Mouse (Mus musculus): ENCODE data around the gene Slc22a8. TPM values are rescaled to one million over a fixed set of nuclear protein-coding genes. Genes with fewer than 3 reads are reported as not detected.

The Slc22a8 gene
- polyA plus RNA-seq, 1 experiment from 2014 or later, result 0.27 TPM

GRCm38 (mm10) chr19:8567104-8567880 is 23.8 kb upstream of the Slc22a8 start:
- H3K36me3 ChIP-seq (replicated peaks; ENCODE audit: insufficient read depth, low read length), result no peaks in the 10 kb centered on the region
- peak; percentile 33; the same call in 1 of the 2 replicates for ATAC-seq
- TF ChIP-seq CTCF (IDR thresholded peaks at IDR 0.05; ENCODE audit: low read depth) (peak; percentile 66), EP300 (IDR thresholded peaks at IDR 0.05; ENCODE audit: low read depth) (no peak)
- H3K9me3 ChIP-seq (ENCODE audit: low read length), result no peaks in the 10 kb centered on the region
- H3K4me2 ChIP-seq (ENCODE audit: low read depth, low read length), result no peak overlapping the region
- WGBS (ENCODE audit: insufficient replicate concordance), result 49% methylated on average over 13 of the region's 13 CpGs
- H3K9ac ChIP-seq (replicated peaks), result no peak overlapping the region
- H3K27ac ChIP-seq (ENCODE audit: low read depth), result no peak overlapping the region
- H3K27me3 ChIP-seq (ENCODE audit: insufficient read depth, low read length), result no peaks in the 10 kb centered on the region
- peaks cover 7% of the 10 kb centered on the region; the same call in 1 of the 2 replicates for H3K4me1 ChIP-seq (ENCODE audit: insufficient read depth)
- DNase-seq, result peak; percentile 34
- no peak overlapping the region for H3K4me3 ChIP-seq (ENCODE audit: low read depth, low read length)

- DNase-seq (no peak), ATAC-seq (no peak)
- Histone ChIP-seq H3K36me3 (replicated peaks; ENCODE audit: insufficient read depth, low read length) (no peaks in the 10 kb centered on the region), H3K4me3 (ENCODE audit: low read depth, low read length) (no peak overlapping the region), H3K9me3 (ENCODE audit: low read length) (no peaks in the 10 kb centered on the region), H3K4me2 (ENCODE audit: low read depth, low read length) (peak overlapping the region; percentile 45; the same call in 1 of the 2 replicates), H3K27ac (ENCODE audit: low read depth) (no peak overlapping the region), H3K4me1 (ENCODE audit: insufficient read depth) (peaks cover 7% of the 10 kb centered on the region; the same call in 1 of the 2 replicates), H3K9ac (replicated peaks) (no peak overlapping the region), H3K27me3 (ENCODE audit: insufficient read depth, low read length) (no peaks in the 10 kb centered on the region)
- 12% methylated on average over 14 of the region's 14 CpGs for WGBS (ENCODE audit: insufficient replicate concordance)
- TF ChIP-seq EP300 (IDR thresholded peaks at IDR 0.05; ENCODE audit: low read depth), result no peak
- peak; percentile 60 for TF ChIP-seq CTCF (IDR thresholded peaks at IDR 0.05; ENCODE audit: low read depth)
Observed at GRCm38 (mm10) chr19:8569453-8569863, 21.6 kb upstream of the Slc22a8 start.

GRCm38 (mm10) chr19:8570341-8571040 is 20.6 kb upstream of the Slc22a8 start:
- no peaks in the 10 kb centered on the region for H3K36me3 ChIP-seq (replicated peaks; ENCODE audit: insufficient read depth, low read length)
- ATAC-seq (no peak), DNase-seq (no peak)
- TF ChIP-seq CTCF (IDR thresholded peaks at IDR 0.05; ENCODE audit: low read depth), result no peak
- no peak for TF ChIP-seq EP300 (IDR thresholded peaks at IDR 0.05; ENCODE audit: low read depth)
- no peak overlapping the region for H3K27ac ChIP-seq (ENCODE audit: low read depth)
- no peaks in the 10 kb centered on the region for H3K27me3 ChIP-seq (ENCODE audit: insufficient read depth, low read length)
- WGBS (ENCODE audit: insufficient replicate concordance), result 56% methylated on average over 2 of the region's 2 CpGs
- no peak overlapping the region for H3K9ac ChIP-seq (replicated peaks)
- no peak overlapping the region for H3K4me2 ChIP-seq (ENCODE audit: low read depth, low read length)
- peaks cover 7% of the 10 kb centered on the region; the same call in 1 of the 2 replicates for H3K4me1 ChIP-seq (ENCODE audit: insufficient read depth)
- H3K9me3 ChIP-seq (ENCODE audit: low read length), result no peaks in the 10 kb centered on the region
- H3K4me3 ChIP-seq (ENCODE audit: low read depth, low read length), result no peak overlapping the region

- no peaks in the 10 kb centered on the region for H3K36me3 ChIP-seq (replicated peaks; ENCODE audit: insufficient read depth, low read length)
- no peak for DNase-seq
Observed at GRCm38 (mm10) chr19:8571746-8572145, 19.3 kb upstream of the Slc22a8 start.

GRCm38 (mm10) chr19:8572485-8572884 is 18.6 kb upstream of the Slc22a8 start:
- Histone ChIP-seq H3K4me2 (ENCODE audit: low read depth, low read length) (no peak overlapping the region), H3K4me1 (ENCODE audit: insufficient read depth) (peaks cover 7% of the 10 kb centered on the region; the same call in 1 of the 2 replicates), H3K27ac (ENCODE audit: low read depth) (no peak overlapping the region), H3K4me3 (ENCODE audit: low read depth, low read length) (no peak overlapping the region), H3K36me3 (replicated peaks; ENCODE audit: insufficient read depth, low read length) (no peaks in the 10 kb centered on the region), H3K9ac (replicated peaks) (no peak overlapping the region), H3K9me3 (ENCODE audit: low read length) (no peaks in the 10 kb centered on the region), H3K27me3 (ENCODE audit: insufficient read depth, low read length) (no peaks in the 10 kb centered on the region)
- no peak for DNase-seq
- TF ChIP-seq CTCF (IDR thresholded peaks at IDR 0.05; ENCODE audit: low read depth), result no peak
- no peak for TF ChIP-seq EP300 (IDR thresholded peaks at IDR 0.05; ENCODE audit: low read depth)
- 30% methylated on average over 3 of the region's 3 CpGs for WGBS (ENCODE audit: insufficient replicate concordance)
- ATAC-seq, result no peak

More at GRCm38 (mm10) chr19:8571746-8572145, 19.3 kb upstream of the Slc22a8 start:
- H3K4me1 ChIP-seq (ENCODE audit: insufficient read depth), result peaks cover 7% of the 10 kb centered on the region; the same call in 1 of the 2 replicates
- no peak overlapping the region for H3K4me3 ChIP-seq (ENCODE audit: low read depth, low read length)
- H3K27ac ChIP-seq (ENCODE audit: low read depth), result no peak overlapping the region
- H3K9me3 ChIP-seq (ENCODE audit: low read length), result no peaks in the 10 kb centered on the region
- no peaks in the 10 kb centered on the region for H3K27me3 ChIP-seq (ENCODE audit: insufficient read depth, low read length)
- TF ChIP-seq CTCF (IDR thresholded peaks at IDR 0.05; ENCODE audit: low read depth) (no peak), EP300 (IDR thresholded peaks at IDR 0.05; ENCODE audit: low read depth) (no peak)
- WGBS (ENCODE audit: insufficient replicate concordance), result 36% methylated on average over 7 of the region's 7 CpGs
- H3K9ac ChIP-seq (replicated peaks), result no peak overlapping the region
- ATAC-seq, result no peak
- H3K4me2 ChIP-seq (ENCODE audit: low read depth, low read length), result no peak overlapping the region

- Histone ChIP-seq H3K9ac (replicated peaks) (no peak overlapping the region), H3K4me1 (ENCODE audit: insufficient read depth) (peaks cover 5% of the 10 kb centered on the region; the same call in 1 of the 2 replicates), H3K4me2 (ENCODE audit: low read depth, low read length) (no peak overlapping the region), H3K4me3 (ENCODE audit: low read depth, low read length) (no peak overlapping the region), H3K9me3 (ENCODE audit: low read length) (no peaks in the 10 kb centered on the region), H3K27me3 (ENCODE audit: insufficient read depth, low read length) (no peaks in the 10 kb centered on the region), H3K27ac (ENCODE audit: low read depth) (no peak overlapping the region), H3K36me3 (replicated peaks; ENCODE audit: insufficient read depth, low read length) (no peaks in the 10 kb centered on the region)
- no peak for DNase-seq
- TF ChIP-seq EP300 (IDR thresholded peaks at IDR 0.05; ENCODE audit: low read depth) (no peak), CTCF (IDR thresholded peaks at IDR 0.05; ENCODE audit: low read depth) (no peak)
- no peak for ATAC-seq
- 83% methylated on average over 4 of the region's 4 CpGs for WGBS (ENCODE audit: insufficient replicate concordance)
Observed at GRCm38 (mm10) chr19:8577432-8577831, 13.6 kb upstream of the Slc22a8 start.

Data from liver, postnatal 0 days (tissue).